Mouse (Mus musculus) urinary bladder, postnatal 25 days (tissue): ENCODE results near the gene Vmn2r107.

Experiments used
- DNase-seq: peaks from one replicate; pipeline ENCODE4 v3.0.0; 2022; ENCODE audit warnings: low spot score

The Vmn2r107 gene

DNA sequence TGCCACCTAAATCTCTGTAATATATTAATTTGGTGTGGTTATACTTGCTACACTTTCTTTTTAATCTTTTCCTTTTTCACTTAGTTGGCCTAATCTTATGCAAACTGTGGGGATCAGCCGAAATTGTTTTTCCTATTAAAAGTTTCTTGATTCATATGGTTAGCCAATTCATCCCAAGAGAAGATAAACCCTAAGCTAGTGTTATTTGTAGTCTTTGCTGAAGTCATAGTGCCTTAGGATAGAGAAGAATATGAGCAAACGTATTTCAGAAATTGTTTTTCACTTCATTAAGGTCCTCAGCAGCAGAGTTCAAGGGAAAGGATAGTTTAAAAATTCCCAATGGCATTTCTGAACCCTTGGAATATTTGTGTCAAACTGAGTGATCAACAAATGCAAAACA lies at the start of gene Vmn2r107:
TSS of gene Vmn2r107 (plus strand) at position 301 of the 400 bp plus-strand sequence.
- DNase-seq = no peak

DNA sequence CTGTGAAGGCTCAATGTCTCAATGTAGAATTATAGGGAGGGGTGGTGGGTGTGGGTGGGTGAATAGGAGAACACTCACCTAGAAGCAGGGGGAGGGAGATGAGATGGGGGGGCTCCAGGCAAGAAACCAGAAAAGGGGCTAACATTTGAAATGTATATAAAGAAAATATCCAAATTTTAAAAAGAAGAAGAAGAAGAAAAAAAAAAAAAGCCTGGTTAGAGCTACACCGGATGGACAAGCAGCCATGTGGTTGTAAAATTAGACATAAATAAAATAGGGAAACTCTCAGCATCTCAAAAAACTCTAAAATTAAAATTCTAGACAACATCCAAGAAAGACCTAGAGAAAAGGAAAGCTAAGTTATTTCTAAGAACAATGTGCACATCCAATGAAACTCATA lies 39.3 kb upstream of the Vmn2r107 start:
- no peak for DNase-seq

DNA sequence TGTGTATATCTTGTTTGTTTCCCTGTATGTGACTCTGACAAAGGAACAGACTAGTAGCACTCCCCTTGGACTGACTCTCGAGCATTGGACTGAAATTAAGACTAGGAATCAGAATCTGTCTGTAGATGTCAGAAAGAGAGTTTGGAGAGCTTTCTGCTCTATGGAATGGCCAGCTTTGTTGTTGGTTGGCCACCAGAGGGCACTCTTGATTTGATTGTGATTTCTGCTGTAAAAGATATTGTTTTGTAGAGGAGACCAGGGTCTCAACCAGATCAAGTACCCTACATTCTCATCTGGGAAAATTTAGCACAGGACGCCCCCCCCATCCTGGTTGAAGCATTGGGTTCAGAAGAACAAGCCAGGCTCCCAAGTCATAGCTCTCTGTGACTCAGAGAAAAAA lies 54.1 kb downstream of the Vmn2r107 start:
- no peak for DNase-seq

DNA sequence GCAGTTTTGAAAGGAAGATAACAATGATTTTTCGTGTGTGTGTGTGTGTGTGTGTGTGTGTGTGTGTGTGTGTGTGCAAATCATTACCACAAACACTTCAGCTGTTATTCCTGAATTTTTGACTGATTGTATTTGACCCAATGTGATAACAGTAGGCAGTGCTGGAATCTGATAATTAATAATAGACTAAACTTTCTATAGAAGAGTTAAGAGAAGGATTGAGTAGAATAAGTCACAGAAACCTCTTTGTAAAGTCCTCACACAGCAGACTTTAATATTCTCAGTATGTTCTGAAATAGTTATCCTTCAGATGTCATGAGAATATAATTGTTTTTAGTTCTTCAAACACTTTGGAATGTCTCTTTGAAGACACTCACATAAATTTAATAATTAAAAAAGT lies 68.8 kb downstream of the Vmn2r107 start, which contains the start of gene Vmn1r224:
TSS of gene Vmn1r224 (plus strand) at position 301 of the 400 bp plus-strand sequence.
- no peak for DNase-seq
